Mouse (Mus musculus) myocyte (in vitro differentiated cells): Measurements from ENCODE around the gene Prpf18. TPM values are rescaled to one million over a fixed set of nuclear protein-coding genes. Genes with fewer than 3 reads are reported as not detected.

ENCODE experiments used
- H3K27me3 ChIP-seq: one replicate; pipeline ENCODE4 v1.6.1; 2011; ENCODE audit not compliant: control insufficient read depth, insufficient read depth, insufficient read length
- H3K36me3 ChIP-seq: one replicate; pipeline ENCODE4 v1.6.1; 2011; ENCODE audit not compliant: control insufficient read depth, insufficient read depth
- H3K4me2 ChIP-seq: one replicate; pipeline ENCODE4 v1.6.1; 2011; ENCODE audit warnings: low read depth, control low read depth
- H3K4me3 ChIP-seq: one replicate; pipeline ENCODE4 v1.5.1; 2011; ENCODE audit warnings: mild to moderate bottlenecking, control low read depth, moderate library complexity
- H3K79me2 ChIP-seq: one replicate; pipeline ENCODE4 v1.6.1; 2011; ENCODE audit not compliant: control insufficient read depth, insufficient read depth
- H3ac ChIP-seq: one replicate; pipeline ENCODE4 v1.6.1; 2011; ENCODE audit not compliant: control insufficient read depth, insufficient read length
- CEBPB ChIP-seq: IDR thresholded peaks from 2 replicates; pipeline ENCODE4 v1.6.1; 2011; ENCODE audit warnings: mild to moderate bottlenecking, moderate library complexity; ENCODE audit not compliant: poor library complexity, insufficient read depth, severe bottlenecking
- E2F4 ChIP-seq: IDR thresholded peaks from one replicate; pipeline ENCODE4 v1.6.1; 2011; ENCODE audit warnings: mild to moderate bottlenecking, control low read depth, moderate library complexity; ENCODE audit not compliant: insufficient read depth
- MAX ChIP-seq: IDR thresholded peaks from one replicate; pipeline ENCODE4 v1.6.1; 2011; ENCODE audit warnings: low read depth, mild to moderate bottlenecking, control low read depth
- MYOD1 ChIP-seq, 3 experiments: IDR thresholded peaks; one replicate each; pipeline ENCODE4 v1.6.1; 2011; ENCODE audit warnings: control low read depth in 2 of 3, low read depth in 2 of 3, mild to moderate bottlenecking in 2 of 3, moderate library complexity in 1 of 3; ENCODE audit not compliant: insufficient read length in 2 of 3, control insufficient read depth in 1 of 3
- MYOG ChIP-seq, 3 experiments: IDR thresholded peaks; one replicate each; pipeline ENCODE4 v1.6.1; 2011; ENCODE audit warnings: control low read depth in 2 of 3, low read depth in 2 of 3, mild to moderate bottlenecking in 2 of 3; ENCODE audit not compliant: insufficient read length in 2 of 3, control insufficient read depth in 1 of 3, insufficient read depth in 1 of 3
- POLR2A ChIP-seq: IDR thresholded peaks from one replicate; pipeline ENCODE4 v1.6.1; 2011; ENCODE audit warnings: low read depth, mild to moderate bottlenecking, control low read depth, moderate library complexity; ENCODE audit not compliant: insufficient read length
- POLR2AphosphoS2 ChIP-seq: IDR thresholded peaks from one replicate; pipeline ENCODE4 v1.6.1; 2011; ENCODE audit warnings: low read depth, control low read depth; ENCODE audit not compliant: insufficient read length
- REST ChIP-seq: IDR thresholded peaks from one replicate; pipeline ENCODE4 v1.6.1; 2011; ENCODE audit warnings: mild to moderate bottlenecking, control low read depth, moderate library complexity; ENCODE audit not compliant: insufficient read depth, insufficient read length
- SRF ChIP-seq: IDR thresholded peaks from one replicate; pipeline ENCODE4 v1.6.1; 2011; ENCODE audit warnings: low read depth; ENCODE audit not compliant: control insufficient read depth, insufficient read length
- TCF12 ChIP-seq: IDR thresholded peaks from one replicate; pipeline ENCODE4 v1.6.1; 2011; ENCODE audit warnings: mild to moderate bottlenecking, control low read depth; ENCODE audit not compliant: poor library complexity, insufficient read depth, severe bottlenecking
- TCF3 ChIP-seq: IDR thresholded peaks from one replicate; pipeline ENCODE4 v1.6.1; 2011; ENCODE audit warnings: low read depth, control low read depth; ENCODE audit not compliant: insufficient read length
- USF1 ChIP-seq: IDR thresholded peaks from one replicate; pipeline ENCODE4 v1.6.1; 2011; ENCODE audit warnings: low read depth, mild to moderate bottlenecking, control low read depth, moderate library complexity
- polyA plus RNA-seq: library from polyadenylated mRNA; unstranded; fragments of >200 nt; fragmentation: generic; extraction: Trizol; gene quantifications from one replicate; pipeline ENCODE4 v1.2.1, GENCODE M21; 2012; ENCODE audit warnings: missing spikeins

Prpf18 gene
- polyA plus RNA-seq, 1 experiment: 15.7 TPM

DNA sequence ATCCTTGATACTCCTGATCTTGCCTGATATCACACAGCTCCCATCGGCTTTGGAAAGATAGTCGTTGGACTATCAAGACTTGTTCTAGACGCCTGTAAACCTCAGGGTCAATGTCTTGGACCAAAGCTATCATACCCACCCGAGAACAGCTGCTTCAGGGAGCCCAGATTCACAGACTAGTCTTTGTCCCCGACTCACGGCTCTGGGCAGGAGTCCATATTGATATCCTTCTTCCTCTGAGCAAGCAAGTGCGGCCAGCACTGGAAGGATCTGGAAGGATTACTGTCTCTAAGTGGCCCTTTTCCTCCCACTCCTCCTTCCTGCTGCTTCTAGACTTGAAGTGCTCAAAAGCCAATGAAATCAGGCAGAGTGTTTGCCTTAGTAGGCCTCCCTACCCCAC is 59.2 kb downstream of the Prpf18 start:
- peak overlapping the region; percentile 44 for H3K4me2 ChIP-seq
- TF ChIP-seq E2F4 (no peak), MYOG (IDR thresholded peaks at IDR 0.05; ENCODE audit: control insufficient read depth in 1 of 3, insufficient read depth in 1 of 3, insufficient read length in 2 of 3, low read depth in 2 of 3) (peak in 1 of 3 experiments; percentile 34)
- H3ac ChIP-seq: no peak overlapping the region
- no peak overlapping the region for H3K4me3 ChIP-seq
- H3K27me3 ChIP-seq: no peaks in the 10 kb centered on the region
- H3K79me2 ChIP-seq: no peaks in the 10 kb centered on the region
- H3K36me3 ChIP-seq: peaks cover 82% of the 10 kb centered on the region

DNA sequence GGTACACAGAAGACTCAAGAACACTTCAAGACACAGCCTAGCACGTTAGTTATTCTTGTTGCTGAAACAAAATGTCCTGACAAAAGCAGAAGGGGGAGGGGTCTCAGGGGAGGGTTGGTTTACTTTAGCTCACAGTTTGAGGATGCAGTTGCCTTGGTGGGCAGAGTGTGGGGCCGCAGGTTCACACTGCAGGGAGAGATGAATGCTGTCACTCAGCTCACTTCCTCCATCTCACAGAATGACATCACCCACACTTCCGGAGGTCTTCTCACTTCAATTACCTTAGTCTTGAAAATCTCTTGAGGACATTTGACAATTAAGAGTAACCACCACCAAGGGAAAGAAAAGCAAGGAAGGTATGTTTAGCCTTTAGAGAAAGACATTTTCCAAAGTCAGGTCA is 60.3 kb downstream of the Prpf18 start:
- Histone ChIP-seq H3ac (no peak overlapping the region), H3K36me3 (peaks cover 82% of the 10 kb centered on the region), H3K27me3 (no peaks in the 10 kb centered on the region), H3K4me3 (no peak overlapping the region), H3K79me2 (no peaks in the 10 kb centered on the region), H3K4me2 (no peak overlapping the region)
- TF ChIP-seq SRF (no peak), MAX (no peak), REST (no peak), TCF12 (no peak), MYOG (IDR thresholded peaks at IDR 0.05; ENCODE audit: control insufficient read depth in 1 of 3, insufficient read depth in 1 of 3, insufficient read length in 2 of 3, low read depth in 2 of 3) (no peak), POLR2A (no peak), MYOD1 (IDR thresholded peaks at IDR 0.05; ENCODE audit: control insufficient read depth in 1 of 3, insufficient read length in 2 of 3, low read depth in 2 of 3) (no peak), TCF3 (no peak)

DNA sequence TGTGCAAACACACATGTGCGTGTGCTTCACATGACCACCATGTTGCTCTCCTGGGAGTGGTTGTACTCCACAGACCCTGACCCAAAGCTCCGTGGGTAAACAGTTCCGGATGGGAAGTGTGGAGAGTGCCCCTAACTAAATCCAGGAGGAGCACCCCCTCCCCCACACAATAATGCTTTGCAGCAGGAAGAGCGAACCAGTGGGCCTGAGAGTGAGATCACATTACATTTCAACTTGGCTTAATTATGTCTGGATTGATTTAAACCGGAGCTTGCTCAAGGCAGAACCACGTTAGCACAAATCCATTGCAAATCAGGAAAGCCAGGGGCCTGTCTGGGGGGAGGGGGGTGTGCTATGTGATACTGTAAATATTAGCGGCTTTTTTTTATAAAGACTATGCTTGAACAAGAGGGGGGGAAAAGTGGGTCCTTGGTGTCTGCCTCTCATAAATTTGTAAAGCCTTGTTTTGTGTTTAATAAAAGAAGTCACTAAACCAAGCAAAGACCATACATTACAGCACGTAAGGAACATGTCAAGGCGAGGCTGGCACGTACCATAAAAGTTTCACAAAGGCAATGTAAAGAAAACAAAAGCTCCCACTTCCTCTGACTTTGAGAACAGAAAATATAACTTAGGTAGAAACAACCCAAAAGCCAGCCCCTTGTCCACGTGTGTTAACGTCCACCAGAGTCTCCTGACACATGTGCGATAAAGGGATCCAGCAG is 64.1 kb downstream of the Prpf18 start:
- H3K4me2 ChIP-seq: no peak overlapping the region
- H3K27me3 ChIP-seq: no peaks in the 10 kb centered on the region
- peaks cover 82% of the 10 kb centered on the region for H3K36me3 ChIP-seq
- H3K79me2 ChIP-seq: peaks cover 17% of the 10 kb centered on the region
- no peak overlapping the region for H3K4me3 ChIP-seq
- no peak overlapping the region for H3ac ChIP-seq
- TF ChIP-seq POLR2AphosphoS2: no peak
- no peak for TF ChIP-seq TCF12
- no peak for TF ChIP-seq CEBPB
- TF ChIP-seq TCF3: no peak
- no peak for TF ChIP-seq MYOD1 (IDR thresholded peaks at IDR 0.05; ENCODE audit: control insufficient read depth in 1 of 3, insufficient read length in 2 of 3, low read depth in 2 of 3)
- TF ChIP-seq MYOG (IDR thresholded peaks at IDR 0.05; ENCODE audit: control insufficient read depth in 1 of 3, insufficient read depth in 1 of 3, insufficient read length in 2 of 3, low read depth in 2 of 3): no peak
- TF ChIP-seq MAX: no peak
- TF ChIP-seq E2F4: no peak
- TF ChIP-seq USF1: no peak
- no peak for TF ChIP-seq SRF
- no peak for TF ChIP-seq REST
- TF ChIP-seq POLR2A: no peak

DNA sequence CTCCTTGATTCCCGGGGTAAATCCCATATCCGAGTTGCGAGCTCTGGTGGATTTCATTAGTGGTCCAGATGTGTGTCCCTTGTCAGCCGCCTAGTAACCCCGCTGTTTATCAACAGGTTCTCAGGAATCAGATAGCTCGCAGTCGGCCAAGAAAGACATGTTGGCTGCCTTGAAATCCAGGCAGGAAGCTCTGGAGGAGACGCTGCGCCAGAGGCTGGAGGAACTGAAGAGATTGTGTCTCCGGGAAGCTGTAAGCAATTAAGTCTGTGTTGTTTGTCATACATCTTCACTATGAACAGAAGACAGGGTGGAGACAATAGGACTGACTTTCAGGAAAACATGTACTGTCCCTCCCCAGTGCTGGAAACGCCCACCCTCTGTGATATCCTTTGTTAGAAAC is 65.7 kb downstream of the Prpf18 start:
- TF ChIP-seq MYOG (IDR thresholded peaks at IDR 0.05; ENCODE audit: control insufficient read depth in 1 of 3, insufficient read depth in 1 of 3, insufficient read length in 2 of 3, low read depth in 2 of 3) (no peak), TCF12 (no peak), USF1 (no peak), POLR2AphosphoS2 (no peak), POLR2A (no peak), CEBPB (no peak)
- H3ac ChIP-seq: no peak overlapping the region
- H3K36me3 ChIP-seq: peaks cover 76% of the 10 kb centered on the region
- H3K4me3 ChIP-seq: no peak overlapping the region
- no peak overlapping the region for H3K4me2 ChIP-seq
- H3K27me3 ChIP-seq: no peaks in the 10 kb centered on the region
- H3K79me2 ChIP-seq: peaks cover 22% of the 10 kb centered on the region

DNA sequence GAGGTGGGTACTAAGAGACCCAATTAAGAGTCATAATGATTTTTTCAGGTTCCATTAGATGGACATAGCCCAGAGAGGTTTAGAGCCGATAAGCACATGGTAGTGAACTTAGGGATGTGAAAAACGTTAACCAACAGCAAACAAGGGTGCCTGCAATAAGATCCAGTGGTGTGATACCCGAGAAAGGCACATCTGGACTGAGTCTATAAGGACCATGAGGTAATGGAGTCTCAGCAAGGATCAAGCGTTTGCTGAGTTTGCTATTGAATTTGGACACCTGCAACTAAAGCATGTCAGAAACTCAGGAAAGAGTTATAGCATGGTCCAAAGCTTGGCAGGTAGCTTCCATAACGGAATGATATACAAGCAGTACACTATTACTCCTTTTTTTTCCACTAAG is 67.7 kb downstream of the Prpf18 start:
- Histone ChIP-seq H3K79me2 (peaks cover 33% of the 10 kb centered on the region), H3K4me3 (no peak overlapping the region), H3K4me2 (no peak overlapping the region), H3K36me3 (peaks cover 72% of the 10 kb centered on the region), H3K27me3 (no peaks in the 10 kb centered on the region), H3ac (no peak overlapping the region)
- TF ChIP-seq MYOD1 (IDR thresholded peaks at IDR 0.05; ENCODE audit: control insufficient read depth in 1 of 3, insufficient read length in 2 of 3, low read depth in 2 of 3): no peak
- no peak for TF ChIP-seq USF1
- no peak for TF ChIP-seq POLR2AphosphoS2
- no peak for TF ChIP-seq CEBPB
- no peak for TF ChIP-seq REST
- no peak for TF ChIP-seq SRF
- TF ChIP-seq POLR2A: no peak
- TF ChIP-seq TCF3: no peak
- TF ChIP-seq MYOG (IDR thresholded peaks at IDR 0.05; ENCODE audit: control insufficient read depth in 1 of 3, insufficient read depth in 1 of 3, insufficient read length in 2 of 3, low read depth in 2 of 3): no peak
- TF ChIP-seq TCF12: no peak
- no peak for TF ChIP-seq E2F4
- TF ChIP-seq MAX: no peak
